Mouse (Mus musculus): ENCODE measurements around the gene Cfap126.
"Not testable (repeated sequence)": the region's sequence is repeated elsewhere in the genome, so short reads cannot be mapped to it uniquely, and the experiment has no call there.

Cfap126 gene

GRCm38 (mm10) chr1:171113873-171114299 is at the start of gene Cfap126:
Gene Cfap126, plus strand, starts transcription at chr1:171113918.
- in situ Hi-C loops (cut with MboI; ENCODE audit: unreplicated experiment in 2 of 2), result loop anchor here (5.0 to 25.0 kb wide), 3 partner anchors 217 to 381 kb away; no protein-coding TSS in a partner anchor

DNA sequence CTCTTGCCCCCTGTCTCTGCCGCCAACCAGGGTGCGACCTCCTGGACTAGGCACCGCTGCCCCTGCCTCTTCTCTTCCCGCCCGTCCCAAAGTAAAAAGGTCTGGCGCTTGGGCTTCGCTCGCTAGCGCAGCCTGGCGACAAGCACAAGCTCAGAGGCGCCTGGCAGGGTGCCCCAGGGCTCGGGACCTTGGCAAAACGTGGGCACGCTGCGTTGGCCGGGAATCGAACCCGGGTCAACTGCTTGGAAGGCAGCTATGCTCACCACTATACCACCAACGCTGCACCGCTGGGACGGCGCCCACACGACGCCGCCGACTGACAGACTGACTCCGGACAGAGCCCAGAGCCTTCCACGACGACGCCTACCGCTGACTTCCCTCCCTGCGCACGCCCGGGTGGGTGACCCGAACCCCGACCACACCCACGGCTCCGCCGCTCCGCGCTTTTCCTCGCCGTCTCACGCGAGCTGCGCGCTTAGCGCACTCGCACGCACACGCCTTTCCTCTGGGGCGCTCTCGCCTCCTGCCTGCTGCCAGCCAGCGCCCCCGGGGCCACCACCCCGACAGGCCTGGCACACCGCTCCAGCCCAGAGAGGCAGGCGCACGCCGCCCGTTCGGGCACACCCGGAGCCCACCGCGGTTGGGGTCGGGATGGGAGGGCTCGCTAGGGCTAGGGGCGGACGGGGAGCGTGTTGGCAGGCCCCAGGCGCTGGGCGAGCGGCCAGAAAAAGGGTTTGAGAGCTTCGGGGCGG is 49.1 kb upstream of the Cfap126 start, which contains the start of gene Fcgr3:
Gene Fcgr3, minus strand, starts transcription at position 445 of the 752 bp plus-strand sequence.
- in situ Hi-C loops (cut with MboI; ENCODE audit: unreplicated experiment in 2 of 2), result not testable (repeated sequence)

- in situ Hi-C loops (cut with MboI; ENCODE audit: unreplicated experiment in 2 of 2), result not testable (repeated sequence)
Observed at GRCm38 (mm10) chr1:171065243-171065587, 48.5 kb upstream of the Cfap126 start.

- in situ Hi-C loops (cut with MboI; ENCODE audit: unreplicated experiment in 2 of 2), result not testable (repeated sequence)
Observed at GRCm38 (mm10) chr1:171065768-171066167, 48.0 kb upstream of the Cfap126 start.

DNA sequence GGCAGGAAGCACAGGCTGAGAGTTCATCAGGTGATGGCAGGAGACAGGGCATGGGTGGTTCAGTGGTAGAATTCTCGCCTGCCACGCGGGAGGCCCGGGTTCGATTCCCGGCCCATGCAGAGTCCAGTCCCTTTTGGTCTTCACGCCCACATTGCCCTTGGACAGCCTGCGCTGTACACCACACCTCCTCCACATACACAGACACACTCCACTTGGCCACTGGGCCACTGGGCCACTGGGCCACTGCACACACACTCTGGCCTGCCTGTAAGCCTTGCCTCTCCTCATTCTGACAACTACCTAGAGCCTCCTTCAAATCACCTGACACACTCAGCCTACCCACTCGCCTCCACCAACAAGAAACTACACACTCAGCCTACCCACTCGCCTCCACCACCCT is 47.1 kb upstream of the Cfap126 start:
- in situ Hi-C loops (cut with MboI; ENCODE audit: unreplicated experiment in 2 of 2), result not testable (repeated sequence)

DNA sequence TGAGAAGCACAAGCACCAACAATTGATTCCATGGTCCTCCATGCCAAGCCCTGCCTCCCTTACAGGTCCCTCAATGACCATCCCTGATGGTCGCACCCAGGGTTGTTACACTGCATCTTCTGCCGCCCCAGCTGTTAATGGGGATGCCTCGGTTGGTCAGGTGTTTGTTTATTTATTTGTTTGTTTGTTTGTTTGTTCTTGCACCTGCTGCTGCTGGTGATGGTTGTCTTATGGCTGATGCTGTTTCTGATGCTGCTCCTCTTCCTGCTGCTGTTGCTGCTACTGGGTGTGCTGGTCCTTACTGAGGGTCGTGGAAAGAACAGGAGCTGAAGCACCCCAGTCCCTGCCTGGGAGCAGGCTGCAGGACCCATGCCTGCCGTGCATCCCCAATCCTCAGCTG is 45.8 kb upstream of the Cfap126 start:
- in situ Hi-C loops (cut with MboI; ENCODE audit: unreplicated experiment in 2 of 2), result not testable (repeated sequence)

DNA sequence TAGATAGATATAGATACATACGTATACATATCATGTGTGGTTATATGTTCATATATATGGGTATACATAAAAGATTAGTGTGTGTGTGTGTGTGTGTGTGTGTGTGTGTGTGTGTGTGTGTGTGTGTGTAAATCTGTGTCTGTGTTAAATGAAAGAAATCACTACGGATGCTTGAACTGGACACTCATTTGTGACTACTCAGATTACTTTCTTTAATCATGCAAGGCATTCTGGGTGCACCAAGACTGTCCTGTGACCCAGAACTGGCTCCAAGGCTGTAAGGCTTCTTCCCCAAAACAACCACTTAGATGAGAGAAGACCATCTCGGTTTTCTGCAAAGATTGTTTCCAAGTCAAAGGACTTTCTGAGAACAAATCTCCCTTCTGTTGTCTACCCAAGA is 44.2 kb upstream of the Cfap126 start:
- in situ Hi-C loops (cut with MboI; ENCODE audit: unreplicated experiment in 2 of 2), result not testable (repeated sequence)

GRCm38 (mm10) chr1:171070879-171071278 is 42.8 kb upstream of the Cfap126 start:
- in situ Hi-C loops (cut with MboI; ENCODE audit: unreplicated experiment in 2 of 2), result not testable (repeated sequence)

- in situ Hi-C loops (cut with MboI; ENCODE audit: unreplicated experiment in 2 of 2), result not testable (repeated sequence)
Observed at GRCm38 (mm10) chr1:171071726-171072125, 42.0 kb upstream of the Cfap126 start.

- in situ Hi-C loops (cut with MboI; ENCODE audit: unreplicated experiment in 2 of 2), result not testable (repeated sequence)
Observed at GRCm38 (mm10) chr1:171072217-171072616, 41.5 kb upstream of the Cfap126 start.

DNA sequence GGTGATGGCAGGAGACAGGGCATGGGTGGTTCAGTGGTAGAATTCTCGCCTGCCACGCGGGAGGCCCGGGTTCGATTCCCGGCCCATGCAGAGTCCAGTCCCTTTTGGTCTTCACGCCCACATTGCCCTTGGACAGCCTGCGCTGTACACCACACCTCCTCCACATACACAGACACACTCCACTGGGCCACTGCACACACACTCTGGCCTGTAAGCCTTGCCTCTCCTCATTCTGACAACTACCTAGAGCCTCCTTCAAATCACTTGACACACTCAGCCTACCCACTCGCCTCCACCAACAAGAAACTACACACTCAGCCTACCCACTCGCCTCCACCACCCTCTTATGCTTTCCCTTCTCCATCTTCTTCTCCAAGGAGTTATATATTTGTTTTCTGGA is 39.4 kb upstream of the Cfap126 start:
- in situ Hi-C loops (cut with MboI; ENCODE audit: unreplicated experiment in 2 of 2), result not testable (repeated sequence)

- in situ Hi-C loops (cut with MboI; ENCODE audit: unreplicated experiment in 2 of 2), result not testable (repeated sequence)
Observed at GRCm38 (mm10) chr1:171076176-171076575, 37.5 kb upstream of the Cfap126 start.

DNA sequence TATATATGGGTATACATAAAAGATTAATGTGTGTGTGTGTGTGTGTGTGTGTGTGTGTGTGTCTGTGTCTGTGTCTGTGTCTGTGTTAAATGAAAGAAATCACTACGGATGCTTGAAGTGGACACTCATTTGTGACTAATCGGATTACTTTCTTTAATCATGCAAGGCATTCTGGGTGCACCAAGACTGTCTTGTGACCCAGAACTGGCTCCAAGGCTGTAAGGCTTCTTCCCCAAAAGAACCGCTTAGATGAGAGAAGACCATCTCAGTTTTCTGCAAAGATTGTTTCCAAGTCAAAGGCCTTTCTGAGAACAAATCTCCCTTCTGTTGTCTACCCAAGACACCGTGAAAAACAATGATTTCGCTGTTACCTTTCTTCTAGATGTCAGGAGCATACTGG is 36.5 kb upstream of the Cfap126 start:
- in situ Hi-C loops (cut with MboI; ENCODE audit: unreplicated experiment in 2 of 2), result not testable (repeated sequence)

GRCm38 (mm10) chr1:171077955-171078354 is 35.8 kb upstream of the Cfap126 start:
- in situ Hi-C loops (cut with MboI; ENCODE audit: unreplicated experiment in 2 of 2), result not testable (repeated sequence)

- in situ Hi-C loops (cut with MboI; ENCODE audit: unreplicated experiment in 2 of 2), result not testable (repeated sequence)
Observed at GRCm38 (mm10) chr1:171078419-171078818, 35.3 kb upstream of the Cfap126 start.

DNA sequence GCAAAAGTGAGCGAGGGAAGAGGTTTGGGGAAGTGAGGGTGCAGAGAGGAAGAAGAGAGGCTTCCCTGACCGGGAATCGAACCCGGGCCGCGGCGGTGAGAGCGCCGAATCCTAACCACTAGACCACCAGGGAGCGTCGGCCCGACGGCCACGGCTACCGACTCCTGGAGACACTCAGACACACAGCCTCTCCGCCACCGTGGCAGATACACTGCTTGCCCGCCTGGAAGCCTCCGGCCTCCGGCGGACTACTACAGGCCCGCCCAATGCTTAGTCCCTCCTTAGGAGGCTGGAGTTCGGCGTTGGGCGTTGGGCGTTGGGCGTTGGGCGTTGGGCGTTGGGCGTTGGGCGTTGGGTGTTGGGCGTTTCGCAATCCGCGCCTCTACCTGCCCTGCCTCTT is 34.4 kb upstream of the Cfap126 start:
- in situ Hi-C loops (cut with MboI; ENCODE audit: unreplicated experiment in 2 of 2), result not testable (repeated sequence)

- in situ Hi-C loops (cut with MboI; ENCODE audit: unreplicated experiment in 2 of 2), result not testable (repeated sequence)
Observed at GRCm38 (mm10) chr1:171079825-171080224, 33.9 kb upstream of the Cfap126 start.

GRCm38 (mm10) chr1:171081512-171082231 is 32.0 kb upstream of the Cfap126 start:
- in situ Hi-C loops (cut with MboI; ENCODE audit: unreplicated experiment in 2 of 2), result not testable (repeated sequence)

- in situ Hi-C loops (cut with MboI; ENCODE audit: unreplicated experiment in 2 of 2), result no loop called here
Observed at GRCm38 (mm10) chr1:171085718-171086117, 28.0 kb upstream of the Cfap126 start.

- in situ Hi-C loops (cut with MboI; ENCODE audit: unreplicated experiment in 2 of 2), result not testable (repeated sequence)
Observed at GRCm38 (mm10) chr1:171088237-171088869, 25.4 kb upstream of the Cfap126 start.

DNA sequence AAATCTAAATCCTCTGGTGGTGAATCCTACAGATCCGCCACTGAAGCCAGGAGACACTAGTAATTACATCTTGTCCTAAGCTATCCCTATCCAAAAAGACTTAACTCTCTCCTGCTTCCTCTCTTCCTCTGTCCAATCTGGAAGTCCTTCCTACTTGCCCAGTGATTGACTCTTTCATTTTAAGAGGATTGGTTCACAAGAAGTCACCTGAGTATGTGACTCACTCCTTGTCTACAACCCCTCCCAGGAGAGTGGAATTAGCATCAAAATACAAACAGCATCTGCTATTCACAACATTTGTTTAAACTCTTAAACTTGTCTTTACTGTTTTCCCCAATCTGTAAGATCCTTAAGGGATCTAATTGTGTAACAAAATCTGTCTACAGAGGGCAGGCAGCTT is 23.8 kb upstream of the Cfap126 start:
- in situ Hi-C loops (cut with MboI; ENCODE audit: unreplicated experiment in 2 of 2), result no loop called here

Data from v-Abl transformed pro-B cells (cell line).